Mouse (Mus musculus): ENCODE results near the gene Sap25. TPM values are rescaled to one million over a fixed set of nuclear protein-coding genes. Genes with fewer than 3 reads are reported as not detected.

Sap25 gene
- polyA plus RNA-seq, 1 experiment = 4.6 TPM

DNA sequence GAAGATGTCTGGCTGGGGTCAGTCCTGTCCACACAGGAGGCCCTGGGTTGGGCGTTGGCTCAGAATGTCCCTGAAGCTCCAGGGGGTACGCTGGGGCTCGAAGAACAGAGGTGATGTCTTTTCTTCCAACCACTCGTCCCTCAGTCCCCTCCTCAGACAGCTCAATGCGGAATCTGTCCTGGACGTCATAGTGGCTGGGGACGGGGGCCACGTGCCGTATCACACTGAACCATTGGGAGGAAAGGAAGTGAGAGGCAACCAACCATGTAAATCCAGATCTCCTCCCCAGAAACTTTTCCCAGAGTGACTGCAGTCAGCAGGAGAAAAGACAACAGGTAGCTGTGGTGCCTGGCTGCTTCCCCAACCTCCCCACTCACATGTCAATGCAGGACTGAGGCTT is 41.5 kb upstream of the Sap25 start:
- H3K4me3 ChIP-seq = peak overlapping the region; percentile 56
- peak overlapping the region; percentile 96 for H3K4me2 ChIP-seq (ENCODE audit: low read depth)
- TF ChIP-seq MYOG (IDR thresholded peaks at IDR 0.05; ENCODE audit: control insufficient read depth in 1 of 3, insufficient read depth in 1 of 3, insufficient read length in 2 of 3, low read depth in 2 of 3) = no peak
- H3K27me3 ChIP-seq (ENCODE audit: control insufficient read depth, insufficient read depth, insufficient read length) = no peaks in the 10 kb centered on the region
- no peak overlapping the region for H3ac ChIP-seq (ENCODE audit: control insufficient read depth, insufficient read length)
- peaks cover 13% of the 10 kb centered on the region for H3K79me2 ChIP-seq (ENCODE audit: control insufficient read depth, insufficient read depth)
- no peaks in the 10 kb centered on the region for H3K36me3 ChIP-seq (ENCODE audit: control insufficient read depth, insufficient read depth)

DNA sequence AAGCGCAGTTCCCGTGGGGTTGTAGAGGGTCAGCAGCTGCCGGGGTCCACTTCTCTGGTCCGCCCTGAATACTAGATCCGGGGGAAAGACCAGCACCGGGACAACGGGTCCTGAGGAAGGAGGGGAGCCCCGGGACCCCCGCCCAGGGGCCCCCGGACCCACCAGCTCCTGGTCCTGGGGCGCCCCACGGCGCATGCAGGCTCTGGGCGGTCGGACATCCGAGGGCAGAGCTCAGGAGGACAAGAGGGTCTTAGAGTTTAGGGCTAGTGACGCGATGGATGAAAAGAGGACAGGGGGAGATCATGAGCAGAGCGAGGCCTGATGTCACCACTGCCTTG is 40.9 kb upstream of the Sap25 start:
- Histone ChIP-seq H3K4me2 (ENCODE audit: low read depth) (peak overlapping the region; percentile 96), H3K79me2 (ENCODE audit: control insufficient read depth, insufficient read depth) (peaks cover 13% of the 10 kb centered on the region), H3ac (ENCODE audit: control insufficient read depth, insufficient read length) (peak overlapping the region; percentile 43), H3K4me3 (peak overlapping the region; percentile 56), H3K27me3 (ENCODE audit: control insufficient read depth, insufficient read depth, insufficient read length) (no peaks in the 10 kb centered on the region), H3K36me3 (ENCODE audit: control insufficient read depth, insufficient read depth) (peaks cover 6% of the 10 kb centered on the region)
- TF ChIP-seq TCF3 (IDR thresholded peaks at IDR 0.05; ENCODE audit: insufficient read length, low read depth) (no peak), SRF (IDR thresholded peaks at IDR 0.05; ENCODE audit: control insufficient read depth, insufficient read length, low read depth) (no peak), POLR2AphosphoS2 (IDR thresholded peaks at IDR 0.05; ENCODE audit: insufficient read length, low read depth) (peak; percentile 51), E2F4 (IDR thresholded peaks at IDR 0.05; ENCODE audit: insufficient read depth) (no peak), MYOD1 (IDR thresholded peaks at IDR 0.05; ENCODE audit: control insufficient read depth in 1 of 3, insufficient read length in 2 of 3, low read depth in 2 of 3) (peak in 1 of 3 experiments; percentile 0)

DNA sequence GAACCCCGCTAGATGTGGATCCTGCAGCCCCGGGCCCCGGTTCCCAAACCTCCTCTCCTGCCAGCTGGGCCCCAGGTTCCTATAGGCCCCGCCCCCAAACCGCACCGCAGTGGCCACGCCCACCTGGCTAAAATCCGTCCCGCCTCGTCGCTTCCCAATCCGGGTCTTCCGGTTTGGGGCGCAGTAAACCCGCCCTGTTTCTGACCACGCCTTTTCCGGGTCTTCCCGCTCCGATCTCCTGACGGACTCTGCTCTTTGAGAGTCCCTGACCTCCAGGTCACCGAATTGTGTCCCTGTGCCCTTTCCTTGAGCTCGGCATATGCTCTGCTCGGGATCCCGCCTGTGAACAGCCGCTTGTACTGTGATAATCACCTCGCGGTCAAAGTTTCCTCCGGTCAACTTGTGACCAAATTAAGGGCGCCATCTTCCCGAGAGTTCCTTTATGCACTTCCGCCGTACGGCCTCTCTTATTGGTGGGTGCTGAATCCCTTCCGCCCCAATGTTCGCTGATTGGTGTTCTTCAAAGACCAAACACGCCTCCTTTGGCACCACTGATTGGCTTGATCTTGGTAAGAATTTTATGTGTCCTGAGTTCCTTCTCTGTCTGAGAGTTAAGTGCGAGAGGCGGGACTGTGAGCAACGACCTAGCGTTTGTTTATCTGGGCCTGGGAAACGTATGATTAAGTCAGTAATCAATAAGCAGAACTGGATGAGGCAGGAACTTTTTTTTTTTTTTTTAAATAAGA is 40.3 kb upstream of the Sap25 start, which contains the start of gene Mospd3:
Gene Mospd3 (minus strand): TSS at position 440 of the 746 bp plus-strand sequence.
- Histone ChIP-seq H3K79me2 (ENCODE audit: control insufficient read depth, insufficient read depth) (peaks cover 13% of the 10 kb centered on the region), H3K36me3 (ENCODE audit: control insufficient read depth, insufficient read depth) (peaks cover 9% of the 10 kb centered on the region), H3ac (ENCODE audit: control insufficient read depth, insufficient read length) (peak within 1 kb of the TSS; percentile 43), H3K4me2 (ENCODE audit: low read depth) (peak within 1 kb of the TSS; percentile 96), H3K4me3 (peak within 1 kb of the TSS; percentile 56), H3K27me3 (ENCODE audit: control insufficient read depth, insufficient read depth, insufficient read length) (no peaks in the 10 kb centered on the region)
- TF ChIP-seq MYOD1 (IDR thresholded peaks at IDR 0.05; ENCODE audit: control insufficient read depth in 1 of 3, insufficient read length in 2 of 3, low read depth in 2 of 3) = peak in 1 of 3 experiments; percentile 0
- no peak for TF ChIP-seq REST (IDR thresholded peaks at IDR 0.05; ENCODE audit: insufficient read depth, insufficient read length)
- peak; percentile 93 for TF ChIP-seq SRF (IDR thresholded peaks at IDR 0.05; ENCODE audit: control insufficient read depth, insufficient read length, low read depth)
- no peak for TF ChIP-seq USF1 (IDR thresholded peaks at IDR 0.05; ENCODE audit: low read depth)
- peak in 1 of 3 experiments; percentile 29 for TF ChIP-seq MYOG (IDR thresholded peaks at IDR 0.05; ENCODE audit: control insufficient read depth in 1 of 3, insufficient read depth in 1 of 3, insufficient read length in 2 of 3, low read depth in 2 of 3)
- TF ChIP-seq POLR2A (IDR thresholded peaks at IDR 0.05; ENCODE audit: insufficient read length, low read depth) = peak; percentile 60
- TF ChIP-seq POLR2AphosphoS2 (IDR thresholded peaks at IDR 0.05; ENCODE audit: insufficient read length, low read depth) = peak; percentile 39

DNA sequence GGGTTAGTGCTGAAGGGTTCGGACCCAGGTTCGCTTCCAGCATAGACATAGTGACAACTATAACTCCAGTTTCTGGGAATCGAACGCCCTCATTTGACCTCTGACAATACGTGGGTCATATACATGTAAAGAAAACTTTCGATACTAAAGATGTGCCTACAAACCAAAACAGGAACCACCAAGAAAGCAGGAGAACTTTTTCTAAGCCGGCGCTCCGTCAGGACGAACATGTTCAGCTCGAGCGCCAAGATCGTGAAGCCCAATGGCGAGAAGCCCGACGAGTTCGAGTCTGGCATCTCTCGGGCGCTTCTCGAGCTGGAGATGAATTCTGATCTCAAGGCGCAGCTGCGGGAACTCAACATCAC is 39.8 kb upstream of the Sap25 start:
- peaks cover 9% of the 10 kb centered on the region for H3K36me3 ChIP-seq (ENCODE audit: control insufficient read depth, insufficient read depth)

DNA sequence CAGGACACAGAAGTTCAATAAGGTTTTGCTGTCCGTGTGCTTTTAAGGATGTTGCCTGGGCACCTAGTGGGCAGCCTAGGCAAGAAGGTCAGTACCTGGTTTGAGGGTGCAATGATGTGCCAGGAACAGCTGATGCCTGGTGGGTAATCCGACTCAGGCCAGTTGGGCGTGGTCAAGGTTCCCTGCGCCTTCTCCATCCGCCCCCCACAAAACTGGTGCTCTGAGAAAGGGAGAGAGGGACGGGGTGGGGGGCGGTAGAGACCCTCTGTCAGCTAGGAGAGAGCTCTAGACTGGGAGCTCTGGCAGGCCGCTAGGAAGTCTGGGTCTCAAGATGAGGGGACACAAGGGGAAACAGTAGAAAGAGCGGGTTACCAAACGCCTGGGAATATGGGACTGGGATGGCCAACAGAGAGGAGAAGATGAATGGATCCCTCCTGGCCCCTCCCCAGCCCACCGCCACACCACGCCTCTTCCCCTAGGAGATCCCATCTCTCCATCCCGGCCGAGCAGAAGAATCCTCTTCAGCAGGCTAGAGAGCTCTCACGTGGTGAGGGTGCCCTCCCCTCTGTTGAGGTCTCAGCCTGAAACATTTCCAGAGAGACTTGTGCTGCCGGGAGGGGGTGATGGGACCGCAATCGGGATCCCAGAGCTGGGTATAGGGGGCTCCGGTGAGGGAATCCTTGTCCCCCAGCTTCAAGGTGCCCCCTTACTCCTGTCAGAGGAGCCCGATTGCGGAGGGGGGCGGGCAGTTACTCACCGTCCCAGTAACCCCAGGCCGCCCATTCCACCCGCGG is 33.1 kb upstream of the Sap25 start:
- no peak overlapping the region for H3K4me3 ChIP-seq
- no peak overlapping the region for H3ac ChIP-seq (ENCODE audit: control insufficient read depth, insufficient read length)
- peaks cover 9% of the 10 kb centered on the region for H3K36me3 ChIP-seq (ENCODE audit: control insufficient read depth, insufficient read depth)
- H3K4me2 ChIP-seq (ENCODE audit: low read depth) = no peak overlapping the region
- TF ChIP-seq TCF3 (IDR thresholded peaks at IDR 0.05; ENCODE audit: insufficient read length, low read depth) = no peak
- peak in 2 of 3 experiments; percentile 7 to 34 for TF ChIP-seq MYOD1 (IDR thresholded peaks at IDR 0.05; ENCODE audit: control insufficient read depth in 1 of 3, insufficient read length in 2 of 3, low read depth in 2 of 3)
- TF ChIP-seq REST (IDR thresholded peaks at IDR 0.05; ENCODE audit: insufficient read depth, insufficient read length) = no peak
- H3K79me2 ChIP-seq (ENCODE audit: control insufficient read depth, insufficient read depth) = peaks cover 32% of the 10 kb centered on the region
- no peaks in the 10 kb centered on the region for H3K27me3 ChIP-seq (ENCODE audit: control insufficient read depth, insufficient read depth, insufficient read length)

More for the DNA sequence above, 39.8 kb upstream of the Sap25 start:
- Histone ChIP-seq H3K4me2 (ENCODE audit: low read depth) (peak overlapping the region; percentile 90), H3K79me2 (ENCODE audit: control insufficient read depth, insufficient read depth) (peaks cover 13% of the 10 kb centered on the region), H3ac (ENCODE audit: control insufficient read depth, insufficient read length) (peak overlapping the region; percentile 43), H3K4me3 (peak overlapping the region; percentile 56), H3K27me3 (ENCODE audit: control insufficient read depth, insufficient read depth, insufficient read length) (no peaks in the 10 kb centered on the region)
- TF ChIP-seq E2F4 (IDR thresholded peaks at IDR 0.05; ENCODE audit: insufficient read depth) = no peak
- TF ChIP-seq REST (IDR thresholded peaks at IDR 0.05; ENCODE audit: insufficient read depth, insufficient read length) = no peak
- no peak for TF ChIP-seq POLR2A (IDR thresholded peaks at IDR 0.05; ENCODE audit: insufficient read length, low read depth)
- TF ChIP-seq TCF12 (IDR thresholded peaks at IDR 0.05; ENCODE audit: insufficient read depth, poor library complexity, severe bottlenecking) = no peak
- no peak for TF ChIP-seq CEBPB (IDR thresholded peaks at IDR 0.05; ENCODE audit: insufficient read depth, poor library complexity, severe bottlenecking)
- no peak for TF ChIP-seq TCF3 (IDR thresholded peaks at IDR 0.05; ENCODE audit: insufficient read length, low read depth)
- TF ChIP-seq POLR2AphosphoS2 (IDR thresholded peaks at IDR 0.05; ENCODE audit: insufficient read length, low read depth) = no peak
- no peak for TF ChIP-seq USF1 (IDR thresholded peaks at IDR 0.05; ENCODE audit: low read depth)
- TF ChIP-seq SRF (IDR thresholded peaks at IDR 0.05; ENCODE audit: control insufficient read depth, insufficient read length, low read depth) = no peak
- TF ChIP-seq MYOD1 (IDR thresholded peaks at IDR 0.05; ENCODE audit: control insufficient read depth in 1 of 3, insufficient read length in 2 of 3, low read depth in 2 of 3) = no peak
- no peak for TF ChIP-seq MAX (IDR thresholded peaks at IDR 0.05; ENCODE audit: low read depth)
- TF ChIP-seq MYOG (IDR thresholded peaks at IDR 0.05; ENCODE audit: control insufficient read depth in 1 of 3, insufficient read depth in 1 of 3, insufficient read length in 2 of 3, low read depth in 2 of 3) = no peak

All from myocyte (in vitro differentiated cells).